Mouse (Mus musculus): Measurements from ENCODE around the gene Notch3. TPM values are rescaled to one million over a fixed set of nuclear protein-coding genes. Genes with fewer than 3 reads are reported as not detected.

The Notch3 gene
- total and polyA plus RNA-seq, 3 experiments = 0.08 to 0.50 TPM; not detected in 1

DNA sequence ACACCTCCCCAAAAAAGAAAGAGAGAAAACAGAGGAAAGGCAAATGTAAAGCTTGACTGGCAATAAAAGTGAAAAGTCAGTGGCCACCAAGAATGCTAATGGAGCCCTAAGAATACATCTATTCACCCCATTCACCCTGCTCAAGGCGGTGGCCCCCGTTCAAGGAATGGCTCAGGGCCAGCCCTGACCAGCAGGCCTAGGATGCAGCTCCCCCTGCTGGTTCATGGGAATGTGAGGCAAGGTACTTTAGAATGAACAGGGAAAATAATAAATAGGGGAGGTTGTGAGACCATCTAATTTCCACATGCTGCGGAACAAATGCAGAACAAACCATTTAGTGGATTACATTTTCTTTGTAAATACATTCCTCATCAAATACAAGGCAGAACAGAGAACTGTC lies 43.1 kb upstream of the Notch3 start:
- no peak overlapping the region for H3K27ac ChIP-seq (ENCODE audit: control insufficient read depth, low read depth, low read length)
- peak; percentile 56 for TF ChIP-seq ZC3H11A (IDR thresholded peaks at IDR 0.05; ENCODE audit: low read depth, low read length)
- TF ChIP-seq MEF2A (IDR thresholded peaks at IDR 0.05; ENCODE audit: extremely low read depth, insufficient replicate concordance, low read depth, low read length, poor library complexity, severe bottlenecking) = no peak
- no peak for TF ChIP-seq RCOR1 (IDR thresholded peaks at IDR 0.05; ENCODE audit: low read depth, low read length)
- peak; percentile 63 for TF ChIP-seq RAD21 (IDR thresholded peaks at IDR 0.05; ENCODE audit: low read depth, low read length)
- no peak for TF ChIP-seq MXI1 (IDR thresholded peaks at IDR 0.05; ENCODE audit: low read depth, low read length)
- TF ChIP-seq CTCF (IDR thresholded peaks at IDR 0.05 in 2 of 3, conservative IDR thresholded peaks at IDR 0.05 in 1 of 3; ENCODE audit: control insufficient read depth in 1 of 3, insufficient read depth in 1 of 3, low read depth in 2 of 3, low read length in 3 of 3, poor library complexity in 1 of 3, severe bottlenecking in 1 of 3) = peak; percentile 66 to 78 (median 75)
- TF ChIP-seq JUND (IDR thresholded peaks at IDR 0.05; ENCODE audit: low read depth, low read length) = no peak
- TF ChIP-seq SMC3 (IDR thresholded peaks at IDR 0.05; ENCODE audit: low read depth, low read length) = peak; percentile 76
- H3K79me2 ChIP-seq (ENCODE audit: control insufficient read depth, insufficient read depth, low read length, poor library complexity) = no peaks in the 10 kb centered on the region
- no peak overlapping the region for H3K9ac ChIP-seq (ENCODE audit: control insufficient read depth, low read depth, low read length, poor library complexity, severe bottlenecking)
- H3K36me3 ChIP-seq (ENCODE audit: control insufficient read depth in 1 of 2, insufficient read depth in 2 of 2, low read length in 2 of 2) = peaks cover 0 to 39% of the 10 kb centered on the region in 2 experiments; a peak in 2 of 4 replicates
- H3K27me3 ChIP-seq (ENCODE audit: control insufficient read depth in 1 of 2, insufficient read depth in 2 of 2, low read length in 2 of 2) = no peaks in the 10 kb centered on the region
- no peak overlapping the region for H3K4me3 ChIP-seq (ENCODE audit: control insufficient read depth in 1 of 2, insufficient read depth in 1 of 2, low read depth in 2 of 2, low read length in 2 of 2)
- H3K4me1 ChIP-seq (ENCODE audit: control insufficient read depth in 1 of 2, insufficient read depth in 2 of 2, low read length in 2 of 2) = no peaks in the 10 kb centered on the region
- H3K9me3 ChIP-seq (replicated peaks; ENCODE audit: insufficient read depth, low read length) = no peaks in the 10 kb centered on the region
- DNase-seq (ENCODE audit: low read depth, low spot score) = peak; percentile 49

DNA sequence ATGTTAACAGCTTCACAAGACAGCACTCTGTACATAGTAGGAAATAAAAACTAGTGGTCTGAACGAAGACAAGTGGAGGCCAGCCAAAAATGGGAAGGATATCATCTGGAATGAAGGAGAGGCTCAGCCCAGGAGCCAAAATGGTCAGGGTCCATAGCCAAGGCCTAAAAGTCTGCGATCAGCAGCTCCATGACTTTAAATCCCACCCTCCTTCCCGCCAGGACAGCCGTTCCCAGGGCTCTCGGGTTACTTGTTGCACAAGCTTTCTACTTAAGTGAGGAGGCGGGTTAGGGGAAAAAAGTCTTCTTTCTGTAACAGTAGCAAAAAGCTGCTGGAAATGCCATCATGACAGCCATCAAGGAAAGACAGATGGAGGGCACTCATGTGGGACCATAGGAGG lies 42.5 kb upstream of the Notch3 start:
- H3K27me3 ChIP-seq (ENCODE audit: control insufficient read depth in 1 of 2, insufficient read depth in 2 of 2, low read length in 2 of 2) = no peaks in the 10 kb centered on the region
- H3K79me2 ChIP-seq (ENCODE audit: control insufficient read depth, insufficient read depth, low read length, poor library complexity) = no peaks in the 10 kb centered on the region
- no peak overlapping the region for H3K9ac ChIP-seq (ENCODE audit: control insufficient read depth, low read depth, low read length, poor library complexity, severe bottlenecking)
- H3K9me3 ChIP-seq (replicated peaks; ENCODE audit: insufficient read depth, low read length) = no peaks in the 10 kb centered on the region
- peaks cover 0 to 36% of the 10 kb centered on the region in 2 experiments; a peak in 2 of 4 replicates for H3K36me3 ChIP-seq (ENCODE audit: control insufficient read depth in 1 of 2, insufficient read depth in 2 of 2, low read length in 2 of 2)
- no peak for DNase-seq (ENCODE audit: low read depth, low spot score)
- no peak overlapping the region for H3K27ac ChIP-seq (ENCODE audit: control insufficient read depth, low read depth, low read length)
- TF ChIP-seq E2F4 (IDR thresholded peaks at IDR 0.05; ENCODE audit: borderline replicate concordance, low read depth, low read length) = no peak
- no peak for TF ChIP-seq ELF1 (IDR thresholded peaks at IDR 0.05; ENCODE audit: low read depth, low read length)
- TF ChIP-seq CTCF (IDR thresholded peaks at IDR 0.05 in 2 of 3, conservative IDR thresholded peaks at IDR 0.05 in 1 of 3; ENCODE audit: control insufficient read depth in 1 of 3, insufficient read depth in 1 of 3, low read depth in 2 of 3, low read length in 3 of 3, poor library complexity in 1 of 3, severe bottlenecking in 1 of 3) = no peak
- TF ChIP-seq MYB (IDR thresholded peaks at IDR 0.05; ENCODE audit: low read depth, low read length) = no peak
- TF ChIP-seq ETS1 (IDR thresholded peaks at IDR 0.05; ENCODE audit: low read depth, low read length) = no peak
- no peak for TF ChIP-seq POLR2A (IDR thresholded peaks at IDR 0.05; ENCODE audit: control insufficient read depth in 1 of 2, insufficient read depth in 1 of 2, low read depth in 1 of 2, low read length in 2 of 2, poor library complexity in 1 of 2)
- TF ChIP-seq SMC3 (IDR thresholded peaks at IDR 0.05; ENCODE audit: low read depth, low read length) = no peak
- no peak for TF ChIP-seq JUND (IDR thresholded peaks at IDR 0.05; ENCODE audit: low read depth, low read length)
- TF ChIP-seq MEF2A (IDR thresholded peaks at IDR 0.05; ENCODE audit: extremely low read depth, insufficient replicate concordance, low read depth, low read length, poor library complexity, severe bottlenecking) = no peak
- no peak for TF ChIP-seq HCFC1 (IDR thresholded peaks at IDR 0.05; ENCODE audit: low read depth, low read length)
- TF ChIP-seq EP300 (IDR thresholded peaks at IDR 0.05; ENCODE audit: low read depth in 1 of 2, low read length in 2 of 2) = no peak
- no peak for TF ChIP-seq MAZ (IDR thresholded peaks at IDR 0.05; ENCODE audit: low read depth, low read length)
- TF ChIP-seq CHD2 (IDR thresholded peaks at IDR 0.05; ENCODE audit: low read length) = no peak
- no peaks in the 10 kb centered on the region for H3K4me1 ChIP-seq (ENCODE audit: control insufficient read depth in 1 of 2, insufficient read depth in 2 of 2, low read length in 2 of 2)
- no peak overlapping the region for H3K4me3 ChIP-seq (ENCODE audit: control insufficient read depth in 1 of 2, insufficient read depth in 1 of 2, low read depth in 2 of 2, low read length in 2 of 2)

Data from MEL (cell line).